Mouse (Mus musculus): ENCODE measurements around the gene Riok1. TPM values are rescaled to one million over a fixed set of nuclear protein-coding genes. Genes with fewer than 3 reads are reported as not detected.

Gene Riok1
- 45.0 and 51.1 TPM in 2 replicates for polyA plus RNA-seq (2014; fragmentation: Nextera tagmentation; extraction: Ambion mirVana)

DNA sequence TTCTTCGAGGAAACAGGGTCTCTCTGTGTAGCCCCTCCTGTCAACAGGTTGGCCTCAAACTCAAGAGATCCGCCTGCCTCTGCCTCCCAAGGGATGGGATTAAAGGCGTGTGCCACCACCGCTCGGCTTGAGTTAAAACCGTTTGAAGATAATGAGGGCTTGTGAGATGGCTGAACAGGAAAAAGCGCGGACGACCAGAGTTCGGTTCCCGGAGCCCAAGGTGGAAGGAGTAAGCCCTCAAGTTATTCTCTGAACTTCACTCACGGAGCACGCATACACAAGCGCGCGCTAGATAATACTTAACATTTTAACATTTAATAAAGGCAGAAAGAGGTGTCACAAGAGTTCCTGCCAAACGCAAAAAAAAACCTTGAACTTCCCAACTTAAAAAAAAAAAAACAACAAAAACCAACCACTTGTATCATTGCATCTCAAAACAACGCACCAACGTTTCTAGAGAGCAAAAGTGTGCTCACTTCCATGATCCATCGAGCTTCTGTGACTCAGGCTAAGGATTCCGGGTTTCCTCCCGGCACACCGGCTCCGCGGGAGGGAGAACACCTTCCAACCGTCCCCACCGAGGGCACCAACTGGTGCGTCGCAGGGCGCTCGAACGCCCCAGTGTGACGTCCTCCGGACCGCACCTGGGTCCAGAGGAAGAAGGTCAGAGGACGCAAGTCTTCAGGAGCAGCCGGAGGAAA lies at the start of gene Riok1:
Riok1 (plus strand) TSS at position 653 of the 701 bp plus-strand sequence.
- Histone ChIP-seq H3K4me3 (replicated peaks; ENCODE audit: low read depth, low read length) (peak within 1 kb of the TSS; percentile 63), H3K9ac (replicated peaks; ENCODE audit: low read length) (peak within 1 kb of the TSS; percentile 75), H3K4me1 (ENCODE audit: control insufficient read depth, insufficient read depth, low read length) (peaks cover 15% of the 10 kb centered on the region), H3K36me3 (ENCODE audit: control insufficient read depth, insufficient read depth, low read length) (peaks cover 15% of the 10 kb centered on the region), H3K27me3 (ENCODE audit: control insufficient read depth, insufficient read depth, low read length) (no peaks in the 10 kb centered on the region), H3K9me3 (ENCODE audit: control insufficient read depth, low read length) (no peaks in the 10 kb centered on the region), H3K4me2 (ENCODE audit: low read length) (peak within 1 kb of the TSS; percentile 91), H3K27ac (replicated peaks; ENCODE audit: low read depth, low read length) (peak within 1 kb of the TSS; percentile 76)
- ATAC-seq (ENCODE audit: low FRiP score, low TSS enrichment) (peak; percentile 73; the same call in 1 of the 2 replicates), DNase-seq (no peak)
- 11% methylated on average over 37 of the region's 37 CpGs for WGBS

- Histone ChIP-seq H3K9me3 (ENCODE audit: control insufficient read depth, low read length) (no peaks in the 10 kb centered on the region), H3K4me3 (replicated peaks; ENCODE audit: low read depth, low read length) (no peak overlapping the region), H3K36me3 (ENCODE audit: control insufficient read depth, insufficient read depth, low read length) (peaks cover 62% of the 10 kb centered on the region), H3K9ac (replicated peaks; ENCODE audit: low read length) (no peak overlapping the region), H3K27me3 (ENCODE audit: control insufficient read depth, insufficient read depth, low read length) (no peaks in the 10 kb centered on the region), H3K27ac (replicated peaks; ENCODE audit: low read depth, low read length) (no peak overlapping the region), H3K4me2 (ENCODE audit: low read length) (no peak overlapping the region), H3K4me1 (ENCODE audit: control insufficient read depth, insufficient read depth, low read length) (peaks cover 6% of the 10 kb centered on the region)
- 95% methylated on average over 8 of the region's 8 CpGs for WGBS
- no peak for DNase-seq
- no peak for ATAC-seq (ENCODE audit: low FRiP score, low TSS enrichment)
These were observed 47.1 kb upstream of the Riok1 start for GRCm38 (mm10) chr13:37989701-37990100.

DNA sequence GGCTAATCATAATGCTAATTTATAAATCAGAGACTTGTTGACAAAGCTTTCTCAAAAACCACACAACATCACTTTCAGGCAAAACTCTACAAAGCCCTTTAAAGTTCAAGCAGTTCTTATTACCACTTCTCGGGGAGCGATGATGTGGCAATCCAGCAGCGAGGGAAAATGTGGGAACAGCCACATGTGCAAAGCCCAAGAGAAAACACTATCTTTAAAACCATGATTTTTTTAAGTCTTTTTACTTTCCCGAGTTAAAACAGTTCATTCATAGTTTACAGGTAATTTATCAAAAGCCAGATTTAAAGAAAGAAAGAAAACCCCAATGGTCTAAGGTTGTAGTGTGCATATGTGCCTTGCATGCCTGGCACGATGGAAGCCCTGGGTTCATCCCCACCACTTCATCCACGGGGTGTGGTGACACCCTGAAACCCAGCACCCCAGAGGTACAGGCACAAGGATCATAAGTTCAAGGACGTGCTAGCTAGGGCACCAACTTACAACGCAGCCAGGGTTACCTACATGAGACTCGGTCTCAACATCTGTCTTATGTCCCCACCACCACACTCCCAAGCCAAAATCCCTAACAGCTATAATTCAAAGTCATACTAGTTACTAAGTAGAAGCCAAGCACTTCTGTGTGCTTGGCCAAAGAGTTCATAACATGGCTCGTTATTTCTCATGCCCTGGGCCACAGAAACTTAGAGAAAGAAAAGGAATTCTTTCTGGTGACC lies 44.0 kb upstream of the Riok1 start:
- Histone ChIP-seq H3K4me1 (ENCODE audit: control insufficient read depth, insufficient read depth, low read length) (peaks cover 6% of the 10 kb centered on the region), H3K27me3 (ENCODE audit: control insufficient read depth, insufficient read depth, low read length) (no peaks in the 10 kb centered on the region), H3K9me3 (ENCODE audit: control insufficient read depth, low read length) (no peaks in the 10 kb centered on the region), H3K4me2 (ENCODE audit: low read length) (peak overlapping the region; percentile 62), H3K4me3 (replicated peaks; ENCODE audit: low read depth, low read length) (peak overlapping the region; percentile 90), H3K9ac (replicated peaks; ENCODE audit: low read length) (peak overlapping the region; percentile 94; the same call in 1 of the 2 replicates), H3K36me3 (ENCODE audit: control insufficient read depth, insufficient read depth, low read length) (peaks cover 35% of the 10 kb centered on the region), H3K27ac (replicated peaks; ENCODE audit: low read depth, low read length) (no peak overlapping the region)
- ATAC-seq (ENCODE audit: low FRiP score, low TSS enrichment) (no peak), DNase-seq (no peak)
- WGBS = 17% methylated on average over 10 of the region's 10 CpGs

GRCm38 (mm10) chr13:37993376-37993703 lies 43.5 kb upstream of the Riok1 start:
- WGBS = under 1% methylated on average over 17 of the region's 17 CpGs
- DNase-seq = no peak
- Histone ChIP-seq H3K9ac (replicated peaks; ENCODE audit: low read length) (peak overlapping the region; percentile 94), H3K4me3 (replicated peaks; ENCODE audit: low read depth, low read length) (peak overlapping the region; percentile 90), H3K9me3 (ENCODE audit: control insufficient read depth, low read length) (no peaks in the 10 kb centered on the region), H3K4me2 (ENCODE audit: low read length) (peak overlapping the region; percentile 62), H3K27me3 (ENCODE audit: control insufficient read depth, insufficient read depth, low read length) (no peaks in the 10 kb centered on the region), H3K4me1 (ENCODE audit: control insufficient read depth, insufficient read depth, low read length) (peaks cover 6% of the 10 kb centered on the region), H3K36me3 (ENCODE audit: control insufficient read depth, insufficient read depth, low read length) (peaks cover 31% of the 10 kb centered on the region), H3K27ac (replicated peaks; ENCODE audit: low read depth, low read length) (peak overlapping the region; percentile 94)
- no peak for ATAC-seq (ENCODE audit: low FRiP score, low TSS enrichment)

DNA sequence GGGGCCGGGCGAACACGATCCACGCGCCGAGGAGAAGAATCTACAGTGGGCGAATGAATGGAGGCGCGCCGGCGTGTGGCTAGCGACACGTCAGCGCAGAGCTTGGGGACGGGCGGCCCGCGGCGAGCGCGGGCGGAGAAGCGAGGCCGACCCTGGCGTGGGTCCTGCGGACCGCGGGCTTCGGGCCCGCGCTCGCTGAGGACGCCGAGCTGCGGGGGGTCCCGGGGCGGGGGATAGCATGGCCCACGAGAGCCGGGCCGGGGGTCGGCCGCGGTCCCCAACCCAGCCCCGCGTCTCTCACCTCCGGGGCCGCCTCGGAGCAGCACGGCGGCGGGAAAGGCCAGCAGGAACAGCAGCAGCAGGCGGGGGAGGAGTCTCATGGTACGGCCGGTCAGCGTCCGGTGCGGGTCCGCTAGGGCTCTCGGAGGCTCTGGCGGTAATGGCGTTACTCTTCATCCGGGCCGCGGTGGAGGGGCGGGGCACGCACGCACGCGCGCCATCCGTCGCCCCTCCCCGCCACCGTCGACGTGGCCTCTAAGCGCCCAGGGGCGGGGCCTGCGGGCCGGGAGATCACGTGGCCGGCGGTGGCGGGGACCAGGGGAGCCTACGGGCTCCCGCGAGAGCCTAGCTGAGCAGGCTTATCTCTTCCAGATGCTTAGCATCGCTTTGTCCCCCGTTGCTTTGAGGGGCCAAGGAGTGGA lies 42.9 kb upstream of the Riok1 start, which contains the start of gene Ssr1:
Ssr1 (minus strand) TSS at position 514 of the 701 bp plus-strand sequence.
- Histone ChIP-seq H3K4me1 (ENCODE audit: control insufficient read depth, insufficient read depth, low read length) (peaks cover 6% of the 10 kb centered on the region), H3K4me3 (replicated peaks; ENCODE audit: low read depth, low read length) (peak within 1 kb of the TSS; percentile 90), H3K36me3 (ENCODE audit: control insufficient read depth, insufficient read depth, low read length) (peaks cover 26% of the 10 kb centered on the region), H3K27ac (replicated peaks; ENCODE audit: low read depth, low read length) (peak within 1 kb of the TSS; percentile 94), H3K27me3 (ENCODE audit: control insufficient read depth, insufficient read depth, low read length) (no peaks in the 10 kb centered on the region), H3K4me2 (ENCODE audit: low read length) (peak within 1 kb of the TSS; percentile 62), H3K9ac (replicated peaks; ENCODE audit: low read length) (peak within 1 kb of the TSS; percentile 94), H3K9me3 (ENCODE audit: control insufficient read depth, low read length) (no peaks in the 10 kb centered on the region)
- DNase-seq (peak; percentile 99), ATAC-seq (ENCODE audit: low FRiP score, low TSS enrichment) (peak; percentile 98)
- WGBS = under 1% methylated on average over 88 of the region's 89 CpGs

DNA sequence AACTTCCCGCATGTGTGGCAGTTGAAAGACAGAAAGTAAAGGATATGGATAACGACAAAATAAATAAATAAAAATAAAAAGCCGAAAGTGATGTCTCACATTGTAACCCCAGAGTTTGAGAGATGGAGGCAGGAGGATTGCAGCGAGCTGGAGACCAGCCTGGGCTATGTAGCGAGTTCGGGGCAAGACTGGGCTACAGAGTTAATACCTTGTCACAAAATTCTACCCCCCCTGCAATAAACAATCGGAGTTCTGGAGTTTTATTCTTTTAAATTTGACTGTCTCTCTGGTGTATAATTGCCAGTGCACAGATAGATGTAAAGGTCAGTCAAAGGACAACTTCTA lies 42.4 kb upstream of the Riok1 start:
- Histone ChIP-seq H3K9ac (replicated peaks; ENCODE audit: low read length) (peak overlapping the region; percentile 94), H3K9me3 (ENCODE audit: control insufficient read depth, low read length) (no peaks in the 10 kb centered on the region), H3K4me1 (ENCODE audit: control insufficient read depth, insufficient read depth, low read length) (peaks cover 6% of the 10 kb centered on the region), H3K27me3 (ENCODE audit: control insufficient read depth, insufficient read depth, low read length) (no peaks in the 10 kb centered on the region), H3K4me3 (replicated peaks; ENCODE audit: low read depth, low read length) (peak overlapping the region; percentile 90), H3K36me3 (ENCODE audit: control insufficient read depth, insufficient read depth, low read length) (peaks cover 21% of the 10 kb centered on the region), H3K27ac (replicated peaks; ENCODE audit: low read depth, low read length) (peak overlapping the region; percentile 94), H3K4me2 (ENCODE audit: low read length) (peak overlapping the region; percentile 62)
- 21% methylated on average over 7 of the region's 7 CpGs for WGBS
- peak; percentile 59 for ATAC-seq (ENCODE audit: low FRiP score, low TSS enrichment)
- no peak for DNase-seq

DNA sequence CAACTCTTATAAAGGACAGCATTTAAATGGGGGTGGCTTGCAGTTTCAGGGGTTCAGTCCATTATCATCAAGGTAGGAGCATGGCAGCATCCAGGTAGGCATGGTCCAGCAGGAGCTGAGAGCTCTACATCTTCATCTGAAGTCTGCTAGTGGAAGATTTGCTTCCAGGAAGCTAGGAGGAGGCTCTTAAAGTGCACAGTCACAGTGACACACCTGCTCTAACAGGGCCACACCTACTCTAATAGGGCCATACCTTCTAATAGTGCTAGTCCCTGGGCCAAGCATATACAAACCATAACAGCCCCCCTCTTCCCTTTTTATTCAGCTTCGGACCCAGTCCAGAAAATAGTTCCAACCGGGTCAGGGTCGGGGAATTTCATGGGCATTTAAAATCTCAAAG lies 37.1 kb upstream of the Riok1 start:
- Histone ChIP-seq H3K4me1 (ENCODE audit: control insufficient read depth, insufficient read depth, low read length) (no peaks in the 10 kb centered on the region), H3K27ac (replicated peaks; ENCODE audit: low read depth, low read length) (no peak overlapping the region), H3K36me3 (ENCODE audit: control insufficient read depth, insufficient read depth, low read length) (no peaks in the 10 kb centered on the region), H3K9me3 (ENCODE audit: control insufficient read depth, low read length) (no peaks in the 10 kb centered on the region), H3K9ac (replicated peaks; ENCODE audit: low read length) (no peak overlapping the region), H3K4me3 (replicated peaks; ENCODE audit: low read depth, low read length) (no peak overlapping the region), H3K4me2 (ENCODE audit: low read length) (no peak overlapping the region), H3K27me3 (ENCODE audit: control insufficient read depth, insufficient read depth, low read length) (no peaks in the 10 kb centered on the region)
- ATAC-seq (ENCODE audit: low FRiP score, low TSS enrichment) (no peak), DNase-seq (no peak)
- WGBS = 69% methylated on average over 3 of the region's 3 CpGs

DNA sequence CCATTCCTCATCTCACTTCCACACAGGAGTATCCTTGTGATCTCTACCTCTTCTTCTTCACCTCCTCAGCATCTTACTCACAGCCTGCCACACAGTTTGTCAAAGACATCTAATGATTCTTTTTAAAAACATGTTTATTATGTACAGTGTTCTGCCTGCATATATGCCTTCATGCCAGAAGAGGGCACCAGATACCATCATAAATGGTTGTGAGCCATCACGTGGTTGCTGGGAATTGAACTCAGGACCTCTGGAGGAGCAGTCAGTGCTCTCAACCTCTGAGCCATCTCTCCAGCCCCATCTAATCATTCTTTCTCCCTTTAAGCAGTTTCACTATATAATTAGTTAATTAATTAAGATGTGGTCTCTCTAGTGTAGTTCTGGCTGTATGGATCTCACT lies 34.3 kb upstream of the Riok1 start:
- H3K4me3 ChIP-seq (replicated peaks; ENCODE audit: low read depth, low read length) = no peak overlapping the region
- H3K9me3 ChIP-seq (ENCODE audit: control insufficient read depth, low read length) = no peaks in the 10 kb centered on the region
- no peak for ATAC-seq (ENCODE audit: low FRiP score, low TSS enrichment)
- H3K4me2 ChIP-seq (ENCODE audit: low read length) = no peak overlapping the region
- H3K4me1 ChIP-seq (ENCODE audit: control insufficient read depth, insufficient read depth, low read length) = no peaks in the 10 kb centered on the region
- no peak for DNase-seq
- no peak overlapping the region for H3K9ac ChIP-seq (replicated peaks; ENCODE audit: low read length)
- no peaks in the 10 kb centered on the region for H3K27me3 ChIP-seq (ENCODE audit: control insufficient read depth, insufficient read depth, low read length)
- no peak overlapping the region for H3K27ac ChIP-seq (replicated peaks; ENCODE audit: low read depth, low read length)
- no peaks in the 10 kb centered on the region for H3K36me3 ChIP-seq (ENCODE audit: control insufficient read depth, insufficient read depth, low read length)
- 49% methylated on average over 1 of the region's 1 CpGs for WGBS

All from midbrain, embryonic 14.5 days (tissue).